Mouse (Mus musculus) embryonic fibroblast, embryonic 13.5 days (primary cell): ENCODE measurements around the gene 1110065P20Rik. TPM values are rescaled to one million over a fixed set of nuclear protein-coding genes. Genes with fewer than 3 reads are reported as not detected.

Experiments
- H3K27ac ChIP-seq: 2 replicates; pipeline ENCODE4 v1.5.1; 2012; ENCODE audit warnings: low read length, control low read depth, inconsistent platforms; ENCODE audit not compliant: insufficient read depth
- H3K4me1 ChIP-seq: 2 replicates; pipeline ENCODE4 v1.6.1; 2011; ENCODE audit warnings: low read length; ENCODE audit not compliant: control insufficient read depth, insufficient read depth
- H3K4me3 ChIP-seq: 2 replicates; pipeline ENCODE4 v1.5.1; 2011; ENCODE audit warnings: mild to moderate bottlenecking, control low read depth, low read length; ENCODE audit not compliant: insufficient read depth
- CTCF ChIP-seq: IDR thresholded peaks from 2 replicates; pipeline ENCODE4 v1.5.1; 2011; ENCODE audit warnings: mild to moderate bottlenecking, control low read depth, low read length, moderate library complexity, borderline replicate concordance; ENCODE audit not compliant: insufficient read depth
- POLR2A ChIP-seq: IDR thresholded peaks from 2 replicates; pipeline ENCODE4 v1.6.1; 2011; ENCODE audit warnings: low read depth, mild to moderate bottlenecking, control low read depth, low read length, moderate library complexity
- polyA plus RNA-seq: library from polyadenylated mRNA; stranded (reverse); fragments of >200 nt; gene quantifications from 2 replicates; pipeline ENCODE4 v1.2.4, GENCODE M21; 2011; ENCODE audit warnings: low read depth; ENCODE audit not compliant: missing spikeins, insufficient read length

1110065P20Rik gene
- 23.9 and 26.0 TPM in 2 replicates for polyA plus RNA-seq

GRCm38 (mm10) chr4:124850933-124851658 is at the start of gene 1110065P20Rik:
Gene 1110065P20Rik, minus strand, starts transcription at chr4:124851196.
- Histone ChIP-seq H3K4me3 (peak within 1 kb of the TSS; percentile 79), H3K27ac (peak within 1 kb of the TSS; percentile 81), H3K4me1 (peaks cover 6% of the 10 kb centered on the region)
- TF ChIP-seq CTCF = no peak
- TF ChIP-seq POLR2A = peak; percentile 42

- no peak for TF ChIP-seq POLR2A
- Histone ChIP-seq H3K4me3 (no peak overlapping the region), H3K4me1 (no peaks in the 10 kb centered on the region), H3K27ac (no peak overlapping the region)
Observed at GRCm38 (mm10) chr4:124899906-124900305, 48.9 kb upstream of the 1110065P20Rik start.

- TF ChIP-seq CTCF (no peak), POLR2A (no peak)
- Histone ChIP-seq H3K4me3 (no peak overlapping the region), H3K27ac (no peak overlapping the region), H3K4me1 (no peaks in the 10 kb centered on the region)
Observed at GRCm38 (mm10) chr4:124898428-124898827, 47.4 kb upstream of the 1110065P20Rik start.

GRCm38 (mm10) chr4:124894508-124895428 is 43.8 kb upstream of the 1110065P20Rik start:
- no peak overlapping the region for H3K4me3 ChIP-seq
- H3K27ac ChIP-seq = no peak overlapping the region
- no peaks in the 10 kb centered on the region for H3K4me1 ChIP-seq
- TF ChIP-seq CTCF (no peak), POLR2A (no peak)

- Histone ChIP-seq H3K4me1 (no peaks in the 10 kb centered on the region), H3K4me3 (no peak overlapping the region)
- TF ChIP-seq CTCF = no peak
- TF ChIP-seq POLR2A = no peak
Observed at GRCm38 (mm10) chr4:124893769-124894168, 42.8 kb upstream of the 1110065P20Rik start.

GRCm38 (mm10) chr4:124890831-124891230 is 39.8 kb upstream of the 1110065P20Rik start:
- no peaks in the 10 kb centered on the region for H3K4me1 ChIP-seq
- no peak overlapping the region for H3K27ac ChIP-seq
- TF ChIP-seq CTCF (no peak), POLR2A (no peak)
- H3K4me3 ChIP-seq = no peak overlapping the region

More at GRCm38 (mm10) chr4:124893769-124894168, 42.8 kb upstream of the 1110065P20Rik start:
- no peak overlapping the region for H3K27ac ChIP-seq

GRCm38 (mm10) chr4:124889935-124890334 is 38.9 kb upstream of the 1110065P20Rik start:
- H3K27ac ChIP-seq = no peak overlapping the region
- TF ChIP-seq POLR2A (no peak), CTCF (no peak)
- no peak overlapping the region for H3K4me3 ChIP-seq
- no peaks in the 10 kb centered on the region for H3K4me1 ChIP-seq

GRCm38 (mm10) chr4:124888702-124889101 is 37.7 kb upstream of the 1110065P20Rik start:
- Histone ChIP-seq H3K4me1 (no peaks in the 10 kb centered on the region), H3K27ac (no peak overlapping the region), H3K4me3 (no peak overlapping the region)
- TF ChIP-seq POLR2A (no peak), CTCF (no peak)

GRCm38 (mm10) chr4:124882151-124882729 is 31.2 kb upstream of the 1110065P20Rik start:
- TF ChIP-seq CTCF (no peak), POLR2A (no peak)

More at GRCm38 (mm10) chr4:124882151-124882729, 31.2 kb upstream of the 1110065P20Rik start:
- Histone ChIP-seq H3K27ac (no peak overlapping the region), H3K4me3 (no peak overlapping the region), H3K4me1 (no peaks in the 10 kb centered on the region)
